Mouse (Mus musculus) cerebellum, postnatal 10 days (tissue): ENCODE results near the gene Usf2.

Source experiments
- DNase-seq, 2 experiments: peaks; one replicate each; pipeline ENCODE4 v3.0.0; 2021; ENCODE audit warnings: mixed read lengths in 2 of 2

Gene Usf2

DNA sequence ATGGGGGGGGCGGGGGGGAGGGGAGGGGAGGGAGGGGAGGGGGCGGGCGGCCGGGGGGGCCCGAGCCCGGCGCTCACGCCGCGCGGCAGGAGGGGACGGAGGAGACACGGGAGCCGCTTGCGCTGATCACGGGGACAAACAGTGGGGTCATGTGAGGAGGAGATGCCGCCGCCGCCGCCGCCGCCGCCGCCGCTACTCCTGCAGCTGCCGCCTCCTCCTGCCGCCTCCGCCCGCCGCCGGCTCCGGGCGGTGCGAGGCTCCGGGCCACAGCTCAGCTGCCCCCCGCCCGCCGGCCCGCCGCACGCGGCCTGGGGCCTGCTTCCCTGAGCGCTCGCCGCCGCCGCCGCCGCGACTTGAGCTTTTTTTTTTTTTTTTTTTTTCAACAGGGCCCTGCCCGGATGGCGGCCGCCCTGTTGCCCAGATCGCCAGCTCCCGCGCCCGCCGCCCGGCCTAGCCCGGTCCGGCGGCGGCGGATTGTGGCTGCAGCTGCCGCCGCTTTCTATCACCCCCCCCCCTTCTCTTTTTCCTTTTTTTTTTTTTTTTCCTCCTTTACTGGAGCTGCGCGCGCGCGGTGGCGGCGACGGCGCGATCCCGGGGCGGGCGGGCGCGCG, at the start of gene Usf2:
Gene Usf2, minus strand, starts transcription at position 48 of the 611 bp plus-strand sequence.
- DNase-seq, result peak; percentile 89 to 91

DNA sequence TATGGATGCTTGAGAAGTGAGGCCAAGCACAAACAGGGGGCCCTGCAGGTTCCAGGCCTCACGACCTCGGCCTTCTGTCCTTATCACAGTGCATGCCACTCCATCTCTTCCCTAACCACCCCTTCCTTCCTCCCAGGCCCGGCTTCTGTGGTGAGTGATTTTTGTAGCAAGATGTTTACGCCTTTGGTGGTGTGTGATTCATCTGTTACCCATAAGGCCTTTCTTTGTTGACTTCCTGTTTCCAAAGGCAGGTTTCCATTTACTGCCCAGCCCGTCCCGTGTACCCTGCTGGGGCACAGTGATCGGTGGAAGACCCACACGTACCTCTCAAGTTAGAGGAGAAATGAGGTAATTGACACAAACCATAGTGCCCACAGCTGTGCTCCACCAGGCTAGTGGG, 46.0 kb upstream of the Usf2 start:
- DNase-seq, result no peak

DNA sequence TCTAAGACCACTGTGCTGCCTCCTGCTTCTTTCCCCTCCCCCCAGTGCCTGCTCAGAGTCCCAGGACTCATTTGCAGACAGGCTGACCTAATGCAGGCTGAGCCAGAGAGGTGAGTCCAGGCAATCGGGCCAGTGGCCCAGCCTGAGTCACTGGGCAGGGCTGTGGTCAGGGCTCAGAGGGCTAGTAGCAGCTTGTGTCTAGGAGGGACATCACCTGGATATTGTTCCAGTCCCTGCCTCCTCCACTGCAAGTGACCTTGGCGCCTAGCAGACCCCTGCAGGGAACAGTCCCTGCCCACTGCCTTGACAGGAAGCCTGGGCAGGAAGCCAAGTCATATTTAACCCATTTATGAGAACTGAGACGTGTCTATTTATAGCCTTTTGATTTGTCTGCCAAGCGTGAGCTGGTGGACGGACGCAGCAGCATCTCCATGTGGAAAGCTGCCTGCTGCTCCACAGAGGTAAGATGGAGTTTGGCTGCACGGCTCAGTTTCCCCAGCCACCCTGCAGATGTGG, 44.0 kb upstream of the Usf2 start:
- DNase-seq, result peak; percentile 87 to 92

DNA sequence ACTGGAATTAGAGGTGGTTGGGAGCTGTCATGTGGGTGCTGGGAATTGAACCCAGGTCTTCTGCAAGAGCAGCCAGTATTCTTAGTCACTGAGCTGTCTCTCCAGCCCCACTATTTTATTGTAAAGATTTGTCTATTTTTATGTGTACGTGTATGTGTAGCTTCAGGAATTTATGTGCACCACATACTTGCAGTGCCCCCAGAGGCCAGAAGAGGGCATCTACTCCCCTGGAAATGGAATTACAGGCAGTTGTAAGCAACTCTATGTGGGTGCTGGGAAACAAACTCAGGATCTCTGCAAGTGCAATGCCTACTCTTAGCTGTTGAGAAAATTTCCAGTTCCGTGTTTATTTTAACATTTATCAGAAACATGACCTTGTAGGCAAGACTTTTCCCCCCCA, 39.9 kb upstream of the Usf2 start:
- DNase-seq, result no peak

DNA sequence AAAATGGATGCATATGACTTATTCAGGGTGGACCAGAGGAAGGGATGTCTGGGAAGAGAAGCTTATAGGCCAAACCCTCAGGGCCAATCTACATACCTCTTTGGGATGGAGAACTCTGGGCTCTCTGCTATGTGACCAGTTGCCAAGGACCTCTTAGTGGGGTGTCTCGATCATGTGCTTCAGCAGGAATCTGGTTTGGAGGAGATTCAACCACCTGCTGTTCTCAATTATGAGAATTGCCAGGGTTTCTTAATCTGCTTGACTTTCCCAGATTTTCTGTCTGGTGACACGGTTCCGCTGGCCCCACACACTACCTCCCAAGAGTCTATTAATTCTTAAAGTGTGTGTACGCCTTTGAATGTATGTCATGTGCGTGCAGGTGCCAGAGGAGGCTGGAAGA, 37.4 kb upstream of the Usf2 start:
- DNase-seq, result peak; percentile 66 to 71

DNA sequence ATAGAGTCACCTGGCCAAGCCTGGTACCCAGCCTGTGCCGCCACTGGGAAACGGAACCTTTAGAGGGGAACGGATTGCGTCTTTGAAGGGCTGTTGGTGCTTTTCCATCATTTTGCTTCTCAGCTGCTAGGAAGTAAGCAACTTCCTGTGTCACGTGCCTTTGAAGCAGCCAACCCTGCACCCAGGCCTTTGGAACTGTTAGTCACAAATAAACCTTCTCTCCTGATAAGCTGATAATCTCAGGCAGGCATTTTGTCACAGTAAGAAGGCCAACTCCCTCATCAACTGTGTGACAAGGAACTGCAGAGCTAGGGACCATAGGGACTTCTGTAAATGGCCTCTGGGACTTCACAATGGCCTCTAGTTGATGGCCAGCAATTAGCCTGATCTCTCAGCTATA, 35.5 kb upstream of the Usf2 start:
- no peak for DNase-seq

DNA sequence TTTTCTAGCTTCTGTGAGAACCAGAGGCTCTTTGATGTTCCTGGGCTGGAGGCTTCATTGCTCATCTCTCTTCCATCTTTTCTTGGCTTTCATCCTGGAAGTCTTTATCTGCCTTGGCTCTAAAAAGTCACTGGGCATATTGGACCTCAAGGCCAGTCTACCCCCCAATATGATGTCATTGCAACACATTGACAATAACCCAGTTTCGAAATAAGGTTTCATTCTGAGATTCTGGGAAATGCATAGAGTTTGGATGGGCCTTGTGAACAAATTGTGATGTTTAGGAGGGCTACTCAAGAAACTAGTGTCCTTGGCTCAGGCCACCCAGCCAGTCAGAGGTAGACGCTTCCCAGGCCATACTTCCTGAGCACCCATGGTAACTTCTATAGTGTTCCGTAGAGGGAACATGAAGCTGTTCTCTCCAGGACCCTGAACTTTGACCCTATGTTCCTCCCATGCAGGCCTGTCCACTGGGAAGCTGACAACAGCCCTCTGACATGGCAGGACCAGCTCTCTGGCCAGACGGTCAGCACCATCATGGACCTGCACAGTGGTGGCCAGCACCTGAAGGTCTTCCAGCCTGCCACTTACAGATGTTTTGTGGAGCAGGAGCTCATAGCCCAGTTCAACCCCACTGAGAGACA, 32.0 kb upstream of the Usf2 start:
- DNase-seq, result no peak

DNA sequence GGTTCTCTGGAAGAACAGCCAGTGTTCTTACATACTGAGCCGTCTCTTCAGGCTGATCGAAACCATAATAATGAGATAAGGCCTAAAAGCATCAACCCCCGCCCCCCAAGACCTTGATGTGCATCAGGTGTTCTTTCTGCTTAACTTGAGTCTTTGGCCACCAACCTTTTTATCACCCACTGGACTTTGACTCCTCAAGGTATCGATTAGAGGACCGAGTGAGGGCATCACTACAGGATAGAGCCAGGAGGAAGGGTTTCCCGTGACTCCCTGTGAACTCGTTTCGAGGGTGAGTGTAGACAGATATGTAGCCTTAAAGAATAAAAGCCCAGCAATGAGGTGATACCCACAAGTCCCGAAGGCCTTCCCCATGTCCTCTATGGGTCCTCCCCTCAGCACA, 28.8 kb upstream of the Usf2 start:
- DNase-seq, result no peak

DNA sequence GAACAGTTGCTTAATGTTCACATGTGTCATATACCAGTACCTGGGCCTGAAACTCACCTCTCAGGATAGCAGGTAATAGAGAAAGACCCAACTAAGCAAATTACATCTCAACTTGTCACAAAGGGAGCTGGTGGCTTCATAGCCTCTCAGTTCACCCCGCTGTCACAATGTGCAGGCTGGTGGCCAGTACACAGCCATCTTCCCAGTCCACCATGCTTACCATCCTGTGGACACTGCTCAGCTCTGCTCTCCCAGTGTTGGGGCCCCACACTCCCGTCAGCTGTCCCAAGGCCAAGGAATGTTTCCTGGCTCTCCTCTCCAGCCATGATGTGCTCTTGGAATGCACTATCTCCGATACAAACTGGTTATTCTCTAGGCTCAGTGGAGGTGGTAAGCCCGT, 25.1 kb upstream of the Usf2 start:
- no peak for DNase-seq

DNA sequence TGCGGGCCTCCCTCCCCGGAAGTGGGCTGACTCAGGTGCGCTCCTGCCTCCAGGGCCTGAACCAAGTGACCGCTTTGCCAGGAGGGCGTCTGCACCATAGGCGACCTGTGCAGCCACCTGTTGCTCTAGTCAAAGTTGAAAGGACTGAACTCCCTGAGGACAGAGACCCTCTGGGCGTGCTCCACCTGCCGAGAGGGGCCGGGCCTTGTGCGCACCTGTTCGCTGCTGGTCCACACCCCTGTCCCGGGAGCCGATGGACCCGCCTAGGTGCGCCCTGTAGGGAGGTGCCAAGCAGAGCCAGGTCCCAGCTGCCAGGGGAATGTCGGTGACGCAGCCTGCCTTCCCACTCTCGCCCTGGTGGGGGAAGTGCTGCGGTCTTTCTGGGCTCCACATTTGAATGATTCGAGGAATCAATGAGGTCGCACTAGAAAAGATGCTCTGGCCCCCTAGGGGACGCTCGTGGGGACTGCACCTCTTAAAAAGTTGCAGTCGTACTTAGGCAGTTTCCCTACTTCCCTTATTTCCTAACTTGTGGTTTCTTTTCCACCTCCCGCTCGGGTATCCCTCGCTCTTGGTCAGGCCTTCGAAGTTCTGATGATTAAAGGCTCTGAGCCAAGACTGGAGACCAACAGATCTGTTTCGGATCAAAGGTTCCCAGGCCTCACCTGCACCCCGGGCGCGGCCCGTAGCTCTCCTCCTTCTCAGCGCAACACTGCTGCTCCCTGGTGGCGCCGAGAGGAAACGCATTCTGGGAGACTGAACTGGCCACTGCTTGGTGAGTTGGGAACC, 17.1 kb upstream of the Usf2 start, which contains the start of gene Fam187b:
Gene Fam187b, plus strand, starts transcription at position 290 of the 789 bp plus-strand sequence.
- peak; percentile 93 for DNase-seq

DNA sequence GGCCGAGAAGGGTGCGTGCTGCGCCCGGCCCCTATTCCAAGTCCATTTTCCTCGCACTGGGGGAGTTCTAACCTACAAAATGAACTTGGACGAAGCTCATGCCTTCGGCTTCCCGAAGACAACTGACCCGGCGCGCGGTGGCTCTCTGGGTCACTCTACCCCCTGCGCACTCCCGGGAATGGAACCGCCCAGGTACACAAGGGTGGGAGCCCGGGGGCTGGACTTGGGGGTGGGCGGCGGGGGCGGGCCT, 16.6 kb upstream of the Usf2 start, which contains the start of gene Lsr:
Gene Lsr, minus strand, starts transcription at position 214 of the 250 bp plus-strand sequence.
- DNase-seq, result no peak

DNA sequence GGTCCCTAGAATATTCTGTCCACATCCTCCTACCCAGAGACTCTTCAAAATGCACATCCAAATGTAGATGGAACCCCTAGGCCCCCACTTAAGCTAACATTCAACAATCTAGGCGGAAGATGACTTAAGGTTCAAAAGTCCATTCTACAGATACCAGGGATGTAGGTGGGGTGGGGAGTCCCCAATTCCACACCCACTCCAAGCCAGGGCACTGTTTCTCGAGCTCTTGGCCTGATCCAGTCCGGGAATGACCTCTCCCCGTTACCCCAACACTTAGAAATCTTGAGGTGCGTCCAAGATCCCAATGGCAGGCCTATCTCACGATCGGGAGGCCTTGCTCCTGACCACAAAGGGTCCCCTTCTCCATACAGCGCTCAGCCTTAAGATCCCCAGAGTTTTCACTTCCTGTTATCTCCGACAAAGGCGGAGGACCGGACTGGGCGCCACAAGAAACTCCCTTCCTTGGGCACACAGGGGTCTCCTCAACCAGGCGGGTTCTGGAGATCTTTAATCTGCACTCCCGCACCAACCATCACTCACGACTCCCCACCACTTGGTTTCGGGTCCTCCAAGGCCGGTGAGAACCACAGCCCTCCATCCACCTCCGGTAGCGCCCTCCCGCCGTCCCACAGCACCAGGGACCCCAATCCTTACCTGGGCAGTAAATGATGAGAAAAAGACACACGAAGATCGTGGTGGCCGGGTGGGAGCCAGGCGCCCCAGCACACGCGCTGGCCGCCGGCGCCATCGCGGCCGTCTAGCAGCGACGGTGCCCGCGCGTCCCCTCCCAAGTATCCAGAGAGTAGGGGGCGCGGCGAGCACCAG, 16.0 kb upstream of the Usf2 start:
- DNase-seq, result no peak

DNA sequence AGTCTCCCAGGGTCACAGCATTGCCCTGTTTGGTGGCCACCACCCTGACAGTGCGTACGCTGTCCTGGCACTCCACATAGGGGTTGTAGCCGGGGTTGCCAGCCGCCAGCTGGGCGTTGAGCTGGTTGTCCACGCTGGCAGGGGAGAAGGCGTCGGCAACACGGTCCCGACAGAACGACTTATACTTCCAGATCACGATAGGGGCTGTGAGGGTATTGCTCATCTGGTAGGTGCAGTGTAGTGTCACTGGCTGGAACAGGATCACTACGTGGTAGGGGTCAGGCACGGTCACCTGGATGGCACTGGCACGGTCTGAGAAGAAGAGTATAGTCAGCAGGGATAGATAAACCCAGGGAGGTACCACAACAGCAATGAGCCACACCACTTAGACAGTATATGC, 15.3 kb upstream of the Usf2 start:
- no peak for DNase-seq

DNA sequence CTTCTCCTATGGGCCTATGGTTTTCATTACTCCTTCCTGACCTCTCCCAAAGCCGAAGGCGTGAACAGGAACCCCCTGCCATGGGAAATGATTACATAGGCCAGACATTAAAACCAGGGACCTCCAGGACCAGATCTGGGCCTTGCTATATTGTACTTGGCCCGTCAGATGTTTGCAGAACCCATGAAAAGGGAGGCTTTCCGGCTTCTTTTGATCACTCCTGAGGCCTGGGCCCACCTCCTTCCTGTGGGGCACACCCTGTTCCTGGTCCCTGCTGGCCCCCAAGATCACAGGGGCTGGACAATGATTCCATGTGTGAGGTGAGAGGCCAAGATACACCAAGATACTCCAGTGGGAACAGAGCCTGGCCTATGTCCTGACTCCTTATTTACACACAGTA, 12.6 kb upstream of the Usf2 start:
- DNase-seq, result no peak

DNA sequence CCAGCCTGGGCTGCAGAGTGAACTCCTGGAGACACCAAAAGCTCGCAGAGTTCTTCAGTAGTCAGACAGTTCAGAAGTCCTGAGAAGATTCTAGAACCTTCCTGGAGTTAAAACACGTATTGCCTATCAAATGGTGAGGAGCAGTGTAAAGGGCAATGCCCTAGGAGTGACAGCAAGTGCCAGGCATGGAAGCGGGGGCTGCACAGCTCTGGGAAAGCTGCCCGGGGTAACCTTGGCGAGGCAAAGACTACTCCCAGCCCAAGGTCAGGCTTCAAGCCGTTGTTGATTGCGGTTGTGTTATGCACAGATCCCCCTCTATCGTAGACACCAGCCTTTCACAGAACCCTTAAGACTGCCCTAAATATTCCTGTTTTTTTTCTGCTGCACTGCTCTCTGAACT, 12.0 kb upstream of the Usf2 start:
- DNase-seq, result no peak

DNA sequence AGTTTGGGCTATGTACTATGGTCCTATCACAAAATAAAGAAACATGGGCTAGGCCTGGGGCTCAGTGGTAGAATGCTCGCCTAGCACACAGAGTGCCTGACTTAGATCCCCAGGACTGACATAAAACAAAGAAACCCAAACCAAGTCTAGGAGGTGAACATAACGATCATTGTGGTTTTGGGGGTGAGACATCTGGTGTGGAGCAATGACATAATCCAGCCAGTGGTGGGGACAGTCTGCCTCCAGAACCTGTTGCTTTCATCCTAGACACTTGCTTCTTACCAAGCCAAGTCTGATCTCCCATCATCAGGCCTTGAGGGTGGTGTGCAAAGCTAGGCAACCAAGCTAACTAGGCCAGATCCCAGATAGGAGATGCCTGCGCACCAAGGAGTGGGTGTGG, 10.1 kb upstream of the Usf2 start:
- no peak for DNase-seq

DNA sequence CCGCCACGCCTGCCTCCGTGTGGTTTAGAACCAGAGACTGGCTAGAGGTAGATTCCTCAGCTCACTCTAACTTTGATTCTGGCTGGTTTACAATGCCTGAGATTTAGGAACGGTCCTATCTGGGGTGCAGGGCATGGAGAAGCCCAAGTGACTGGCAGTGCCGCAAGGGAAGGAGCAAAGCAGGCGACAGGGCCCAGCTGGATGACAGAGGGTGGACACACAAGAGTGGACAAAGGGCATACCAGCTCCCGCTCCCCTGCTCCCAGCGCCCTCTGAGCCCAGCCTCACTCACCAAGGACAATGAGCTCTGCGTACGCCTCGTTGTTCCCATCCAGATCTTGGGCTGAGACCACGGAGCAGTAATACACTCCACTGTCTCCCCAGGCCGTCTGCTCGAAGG, 9.1 kb upstream of the Usf2 start:
- no peak for DNase-seq

DNA sequence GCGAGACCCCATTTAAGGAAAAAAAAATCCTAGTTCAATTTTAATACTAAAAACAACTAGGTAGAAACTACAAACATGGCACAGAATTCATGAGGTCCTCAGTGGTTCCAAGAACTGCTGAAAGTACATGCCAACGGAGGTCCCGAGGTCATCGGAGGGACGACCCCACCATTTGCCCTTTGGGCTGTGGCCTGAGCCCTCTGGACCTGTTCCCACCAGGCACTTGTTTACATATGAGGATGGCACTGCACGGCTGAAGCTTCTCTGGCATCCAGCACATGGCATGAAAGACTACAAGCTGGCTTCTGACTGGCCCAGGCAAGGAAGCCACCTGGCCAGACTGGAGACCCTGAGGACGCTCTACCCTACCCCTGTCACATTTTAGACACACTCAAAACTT, 7.8 kb upstream of the Usf2 start:
- DNase-seq, result no peak

DNA sequence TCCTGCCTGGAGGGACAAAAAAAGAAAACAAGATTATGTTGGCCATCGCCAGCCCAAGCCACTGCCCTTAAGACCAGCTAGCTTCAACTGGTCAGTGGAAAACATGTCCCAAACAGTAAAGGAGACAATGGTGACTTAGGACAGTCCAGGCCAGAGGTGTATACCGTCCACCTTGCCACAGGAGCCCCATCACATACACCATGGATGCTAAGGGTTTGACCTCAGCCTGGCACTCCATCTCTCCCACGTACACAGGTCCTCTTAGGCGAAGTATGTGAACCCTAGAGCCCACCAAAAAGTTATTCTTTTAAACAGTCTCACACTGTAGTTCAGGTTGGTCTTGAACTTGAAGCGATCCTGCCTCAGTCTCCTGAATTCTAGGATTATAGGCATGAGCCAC, 6.3 kb upstream of the Usf2 start:
- DNase-seq, result no peak

DNA sequence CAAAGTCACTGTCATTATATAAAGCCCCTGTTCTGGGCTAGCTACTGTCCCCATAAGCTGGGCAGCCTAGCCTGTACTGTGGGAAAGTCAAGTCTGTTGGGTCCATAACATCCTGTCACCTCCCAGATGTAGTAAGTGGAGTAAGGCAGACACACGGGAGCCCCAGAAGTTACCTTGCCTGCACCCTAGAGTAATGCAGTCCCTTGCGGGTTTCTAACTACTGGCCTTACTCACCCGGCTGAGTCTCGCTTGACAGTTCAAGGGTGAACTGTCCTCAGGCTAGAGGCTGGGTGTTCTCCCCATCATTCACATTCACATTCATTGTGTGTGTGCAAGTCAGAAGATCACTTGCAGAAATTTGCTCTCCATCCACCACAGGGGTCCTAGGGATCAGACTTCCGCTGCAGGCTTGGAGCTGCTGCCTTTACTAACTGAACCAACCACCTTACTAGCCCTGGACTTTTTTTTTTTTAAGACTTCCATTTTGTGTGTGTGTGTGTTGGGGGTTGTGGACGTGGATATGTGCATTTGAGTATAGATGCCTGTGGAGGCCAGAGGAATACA, 3.3 kb upstream of the Usf2 start:
- no peak for DNase-seq

DNA sequence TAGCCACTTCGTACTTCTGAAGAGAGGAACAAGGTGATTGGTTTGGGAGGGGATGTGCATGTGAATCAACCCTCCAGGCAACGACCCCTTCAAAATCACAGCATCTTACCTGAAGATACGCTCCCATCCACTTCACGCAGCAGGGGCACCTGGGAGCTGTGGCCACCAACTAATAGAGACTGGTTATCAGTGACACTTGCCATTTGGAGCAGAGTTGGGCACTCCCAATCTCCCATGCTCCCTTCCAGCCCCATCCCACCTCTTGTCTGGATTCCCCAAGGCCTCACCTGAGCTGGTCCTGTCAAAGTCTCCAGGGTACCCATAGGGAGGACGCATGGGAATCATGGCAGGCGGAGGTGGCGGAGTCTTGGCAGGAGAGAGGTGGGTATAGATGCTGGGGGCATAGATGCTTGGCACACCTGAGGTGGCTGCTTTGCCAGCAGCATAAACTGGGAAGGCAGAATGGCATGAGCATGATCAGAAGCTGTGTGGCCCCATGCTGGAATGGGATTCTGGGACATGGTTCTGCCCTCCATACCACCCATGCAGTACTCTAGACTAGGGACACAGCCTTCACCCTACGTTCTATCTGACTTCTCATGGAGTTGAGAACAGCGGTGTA, 2.4 kb upstream of the Usf2 start:
- no peak for DNase-seq

DNA sequence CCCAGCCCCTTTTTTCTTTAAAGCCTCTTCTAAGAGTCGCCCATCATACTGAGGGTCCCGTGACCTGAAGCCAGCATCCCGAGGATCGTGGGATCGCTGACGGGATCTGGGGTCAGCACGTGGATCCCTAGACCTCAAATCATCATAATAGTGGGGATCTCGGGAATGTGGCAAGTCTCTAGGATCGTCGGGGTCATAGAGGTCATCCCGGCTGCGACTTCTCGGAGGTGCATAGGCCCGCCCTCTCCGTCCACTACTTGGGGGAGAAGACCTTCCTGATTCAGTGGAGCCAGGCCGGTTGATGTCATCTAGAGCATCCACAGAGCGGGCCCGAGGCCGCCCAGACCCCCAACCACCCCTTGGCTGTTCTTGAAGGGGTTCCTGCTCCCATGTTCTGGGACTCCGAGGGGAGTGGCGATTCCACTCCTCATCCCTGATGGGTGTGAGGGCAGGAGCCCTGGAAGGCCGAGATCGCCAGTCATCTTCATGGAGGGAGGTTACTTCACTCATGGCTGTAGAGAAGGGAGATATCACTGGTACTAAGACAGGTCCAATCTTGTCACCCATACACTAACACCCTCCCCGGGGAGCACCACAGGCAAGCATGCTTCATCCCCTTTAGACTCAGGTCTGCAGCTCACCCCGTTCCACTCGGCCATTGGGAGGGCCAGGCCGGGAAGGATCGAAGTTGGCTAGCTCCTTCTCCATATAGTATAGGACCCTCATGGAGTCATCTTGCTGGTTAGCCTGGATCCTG, 1.7 kb upstream of the Usf2 start:
- DNase-seq, result peak; percentile 45 to 53
